Mouse (Mus musculus): Measurements from ENCODE around the gene Gtse1.

- no peak for TF ChIP-seq CTCF (IDR thresholded peaks at IDR 0.05; ENCODE audit: control insufficient read depth, insufficient read depth, low read length)
- TF ChIP-seq POLR2A (IDR thresholded peaks at IDR 0.05; ENCODE audit: borderline replicate concordance, control insufficient read depth, low read depth, low read length), result no peak
Measured at GRCm38 (mm10) chr15:85909931-85910330, 50.4 kb downstream of the Gtse1 start.
